7 mouse cellular contexts compared by ENCODE assay signal in the genomic region with DNA sequence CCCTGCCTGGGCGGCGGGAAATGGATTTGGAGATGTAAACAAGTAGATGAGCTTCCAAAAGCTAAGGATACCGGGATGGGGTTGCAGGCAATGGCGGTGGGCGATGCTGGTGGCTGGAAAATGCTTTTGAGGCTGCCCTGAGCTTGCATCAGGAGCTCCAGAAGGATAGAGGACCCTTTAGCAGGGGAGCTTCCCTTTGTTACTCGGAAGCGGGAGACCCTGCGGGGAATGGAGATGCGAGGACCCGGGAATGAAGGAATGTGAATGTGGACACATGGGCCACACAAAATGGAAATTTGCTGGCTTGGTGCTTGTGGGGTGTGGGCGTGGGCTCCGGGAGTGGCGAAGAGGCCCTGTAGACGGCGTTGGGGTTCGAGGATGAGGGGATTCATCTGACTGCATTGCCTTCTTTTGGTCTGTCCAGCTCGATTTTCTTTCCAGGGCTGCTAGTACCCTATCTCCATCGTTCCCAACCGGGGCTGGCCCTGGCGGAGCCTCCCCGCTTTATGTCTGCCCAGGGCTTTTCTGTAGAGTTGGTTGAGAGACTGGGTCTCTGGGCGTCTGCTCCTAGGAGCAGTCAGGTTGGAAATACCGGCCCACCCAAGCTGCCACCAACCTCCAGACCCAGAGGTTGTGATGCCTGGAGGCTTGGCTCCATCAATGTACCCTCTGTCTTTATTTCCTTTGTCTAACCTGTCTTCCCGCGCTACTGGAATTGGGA. TPM values are rescaled to one million over a fixed set of nuclear protein-coding genes. Genes with fewer than 3 reads are reported as not detected.
A peak's percentile ranks its signal among the peaks of the same experiment; 100 is the strongest.
DNase-seq lines count a peak whose midpoint lies in the region; ATAC-seq and TF ChIP-seq lines count a peak whose summit lies in the region.

No protein-coding gene starts in this region.

- peak; percentile 3 for DNase-seq in lung, embryonic 14.5 days
- no peak for DNase-seq in lung, postnatal 14 days
- peak; percentile 68 for DNase-seq in forebrain, embryonic 11.5 days (ENCODE audit: low spot score)
- no peak for DNase-seq in layer of hippocampus, postnatal 36 days

- 4% methylated on average over 25 of the region's 25 CpGs for WGBS in lung, embryonic 14.5 days
- WGBS in forebrain, embryonic 11.5 days = 3% methylated on average over 25 of the region's 25 CpGs
- WGBS in intestine, embryonic 16.5 days = 8% methylated on average over 25 of the region's 25 CpGs
- WGBS in neural tube, embryonic 15.5 days = 3% methylated on average over 25 of the region's 25 CpGs

- peak overlapping the region; percentile 59 for H3K9ac ChIP-seq in lung, embryonic 14.5 days
- H3K9ac ChIP-seq in forebrain, embryonic 11.5 days (ENCODE audit: low read length) = peak overlapping the region; percentile 83
- peak overlapping the region; percentile 68 for H3K9ac ChIP-seq in intestine, embryonic 16.5 days (ENCODE audit: low read depth, low read length)
- peak overlapping the region; percentile 70 for H3K9ac ChIP-seq in neural tube, embryonic 15.5 days (replicated peaks)

- TF ChIP-seq CTCF in lung, embryonic 14.5 days (IDR thresholded peaks at IDR 0.05; ENCODE audit: low read depth) = no peak

- no peaks in the 10 kb centered on the region for H3K9me3 ChIP-seq in lung, embryonic 14.5 days (ENCODE audit: low read depth, low read length)
- H3K9me3 ChIP-seq in forebrain, embryonic 11.5 days (ENCODE audit: control insufficient read depth, low read length) = no peaks in the 10 kb centered on the region
- H3K9me3 ChIP-seq in intestine, embryonic 16.5 days (ENCODE audit: control insufficient read depth, low read length) = no peaks in the 10 kb centered on the region
- H3K9me3 ChIP-seq in neural tube, embryonic 15.5 days (replicated peaks) = no peaks in the 10 kb centered on the region

- peak overlapping the region; percentile 24; the same call in 1 of the 2 replicates for H3K27ac ChIP-seq in lung, embryonic 14.5 days (ENCODE audit: low read depth)
- H3K27ac ChIP-seq in forebrain, embryonic 11.5 days (ENCODE audit: low read depth, low read length) = peak overlapping the region; percentile 14; the same call in 1 of the 2 replicates
- H3K27ac ChIP-seq in intestine, embryonic 16.5 days (ENCODE audit: low read length) = peak overlapping the region; percentile 41; the same call in 1 of the 2 replicates
- H3K27ac ChIP-seq in neural tube, embryonic 15.5 days (replicated peaks) = peak overlapping the region; percentile 82

- H3K4me3 ChIP-seq in lung, embryonic 14.5 days (ENCODE audit: low read depth, low read length) = peak overlapping the region; percentile 58
- peak overlapping the region; percentile 74 for H3K4me3 ChIP-seq in forebrain, embryonic 11.5 days (ENCODE audit: low read depth, low read length)
- H3K4me3 ChIP-seq in intestine, embryonic 16.5 days (ENCODE audit: low read length) = peak overlapping the region; percentile 49
- peak overlapping the region; percentile 68 for H3K4me3 ChIP-seq in neural tube, embryonic 15.5 days (replicated peaks)

- peaks cover 6% of the 10 kb centered on the region; the same call in 1 of the 2 replicates for H3K4me1 ChIP-seq in lung, embryonic 14.5 days (ENCODE audit: insufficient read depth)
- H3K4me1 ChIP-seq in forebrain, embryonic 11.5 days (replicated peaks; ENCODE audit: control insufficient read depth, insufficient read depth, low read length) = peaks cover 4% of the 10 kb centered on the region; the same call in 1 of the 2 replicates
- H3K4me1 ChIP-seq in intestine, embryonic 16.5 days (ENCODE audit: control insufficient read depth, insufficient read depth, low read length) = peaks cover 12% of the 10 kb centered on the region
- H3K4me1 ChIP-seq in neural tube, embryonic 15.5 days = peaks cover 40% of the 10 kb centered on the region

- H3K36me3 ChIP-seq in lung, embryonic 14.5 days (ENCODE audit: insufficient read depth) = no peaks in the 10 kb centered on the region
- no peaks in the 10 kb centered on the region for H3K36me3 ChIP-seq in forebrain, embryonic 11.5 days (ENCODE audit: control insufficient read depth, insufficient read depth, low read length)
- H3K36me3 ChIP-seq in intestine, embryonic 16.5 days (ENCODE audit: control insufficient read depth, insufficient read depth, low read length) = no peaks in the 10 kb centered on the region
- H3K36me3 ChIP-seq in neural tube, embryonic 15.5 days = no peaks in the 10 kb centered on the region

- H3K4me2 ChIP-seq in lung, embryonic 14.5 days = peak overlapping the region; percentile 90
- peak overlapping the region; percentile 91 for H3K4me2 ChIP-seq in forebrain, embryonic 11.5 days (ENCODE audit: low read depth, low read length, severe bottlenecking)
- peak overlapping the region; percentile 94 for H3K4me2 ChIP-seq in intestine, embryonic 16.5 days (ENCODE audit: low read depth, low read length)
- peak overlapping the region; percentile 87 for H3K4me2 ChIP-seq in neural tube, embryonic 15.5 days

- peak; percentile 24 for ATAC-seq in lung, embryonic 14.5 days (ENCODE audit: insufficient read depth)
- peak; percentile 34 for ATAC-seq in forebrain, embryonic 11.5 days (replicated peaks; ENCODE audit: low FRiP score)
- no peak; the same call in 1 of the 2 replicates for ATAC-seq in intestine, embryonic 16.5 days
- ATAC-seq in neural tube, embryonic 15.5 days (ENCODE audit: low FRiP score) = peak; percentile 42; the same call in 1 of the 2 replicates
- no peak for ATAC-seq in frontal cortex, adult (ENCODE audit: low TSS enrichment)

- no peaks in the 10 kb centered on the region for H3K27me3 ChIP-seq in lung, embryonic 14.5 days (ENCODE audit: insufficient read depth, low read length)
- no peaks in the 10 kb centered on the region for H3K27me3 ChIP-seq in forebrain, embryonic 11.5 days (ENCODE audit: control insufficient read depth, insufficient read depth, low read length)
- H3K27me3 ChIP-seq in intestine, embryonic 16.5 days (replicated peaks; ENCODE audit: control insufficient read depth, insufficient read depth, low read length) = no peaks in the 10 kb centered on the region; the same call in 1 of the 2 replicates
- H3K27me3 ChIP-seq in neural tube, embryonic 15.5 days (replicated peaks) = no peaks in the 10 kb centered on the region; the same call in 1 of the 2 replicates

RNA-seq across cellular contexts. Expression of a gene that starts 0.8 kb away (rescaled TPM):
- polyA plus RNA-seq in lung, embryonic 14.5 days (2014; fragmentation: Nextera tagmentation; extraction: Ambion mirVana) = 35.6 and 38.1 TPM in 2 replicates
- 122 and 124 TPM in 2 replicates for polyA plus RNA-seq in forebrain, embryonic 11.5 days (2014; fragmentation: Nextera tagmentation; extraction: Ambion mirVana)
- 65.8 and 66.7 TPM in 2 replicates for polyA plus RNA-seq in intestine, embryonic 16.5 days (2015; fragmentation: Nextera tagmentation; extraction: Ambion mirVana)
- polyA plus RNA-seq in neural tube, embryonic 15.5 days (2015; fragmentation: Nextera tagmentation; extraction: Ambion mirVana) = 442 and 531 TPM in 2 replicates
- 10 to 100 TPM; 79.6 to 85.8 TPM for total RNA-seq in layer of hippocampus, postnatal 36 days (2021)

RNA-seq across cellular contexts. Expression of a gene that starts 28.7 kb away (rescaled TPM):
- 1.2 and 1.5 TPM in 2 replicates for polyA plus RNA-seq in lung, embryonic 14.5 days (2014; fragmentation: Nextera tagmentation; extraction: Ambion mirVana)
- 1.5 and 3.4 TPM in 2 replicates for polyA plus RNA-seq in forebrain, embryonic 11.5 days (2014; fragmentation: Nextera tagmentation; extraction: Ambion mirVana)
- 2.2 and 3.1 TPM in 2 replicates for polyA plus RNA-seq in intestine, embryonic 16.5 days (2015; fragmentation: Nextera tagmentation; extraction: Ambion mirVana)
- 9.8 and 13.6 TPM in 2 replicates for polyA plus RNA-seq in neural tube, embryonic 15.5 days (2015; fragmentation: Nextera tagmentation; extraction: Ambion mirVana)
- 1 to 10 TPM; 6.8 to 7.9 TPM for total RNA-seq in layer of hippocampus, postnatal 36 days (2021)

RNA-seq across cellular contexts. Expression of a gene that starts 51.9 kb away (rescaled TPM):
- 0.12 TPM in 2 replicates for polyA plus RNA-seq in lung, embryonic 14.5 days (2014; fragmentation: Nextera tagmentation; extraction: Ambion mirVana)
- 0.08 and 0.11 TPM in 2 replicates for polyA plus RNA-seq in forebrain, embryonic 11.5 days (2014; fragmentation: Nextera tagmentation; extraction: Ambion mirVana)
- polyA plus RNA-seq in intestine, embryonic 16.5 days (2015; fragmentation: Nextera tagmentation; extraction: Ambion mirVana) = 0.21 and 0.51 TPM in 2 replicates
- polyA plus RNA-seq in neural tube, embryonic 15.5 days (2015; fragmentation: Nextera tagmentation; extraction: Ambion mirVana) = 0.04 and 0.24 TPM in 2 replicates
- not detected for total RNA-seq in layer of hippocampus, postnatal 36 days (2021)

RNA-seq across cellular contexts. Expression of a gene that starts 55.7 kb away (rescaled TPM):
- polyA plus RNA-seq in lung, embryonic 14.5 days (2014; fragmentation: Nextera tagmentation; extraction: Ambion mirVana) = 0.05 and 0.20 TPM in 2 replicates
- 3.4 and 5.4 TPM in 2 replicates for polyA plus RNA-seq in forebrain, embryonic 11.5 days (2014; fragmentation: Nextera tagmentation; extraction: Ambion mirVana)
- polyA plus RNA-seq in intestine, embryonic 16.5 days (2015; fragmentation: Nextera tagmentation; extraction: Ambion mirVana) = 0.29 and 0.33 TPM in 2 replicates
- polyA plus RNA-seq in neural tube, embryonic 15.5 days (2015; fragmentation: Nextera tagmentation; extraction: Ambion mirVana) = 12.4 and 16.4 TPM in 2 replicates
- total RNA-seq in layer of hippocampus, postnatal 36 days (2021) = 10 to 100 TPM; 88.0 to 91.7 TPM

Comparison
In these comparisons a context has a peak if more than half of its experiments do, and no peak if none do; other contexts are left out.
1. DNase-seq: peak in lung, embryonic 14.5 days (single experiment) and forebrain, embryonic 11.5 days (single experiment); none in lung, postnatal 14 days (single experiment) and layer of hippocampus, postnatal 36 days (0 of 2).
2. ATAC-seq: peak in lung, embryonic 14.5 days (single experiment), forebrain, embryonic 11.5 days (single experiment) and neural tube, embryonic 15.5 days (single experiment); none in intestine, embryonic 16.5 days (single experiment) and frontal cortex, adult (single experiment).
3. H3K27ac ChIP-seq: peak in every context shown above with its lines; median percentile 82 in neural tube, embryonic 15.5 days; 41 in intestine, embryonic 16.5 days; 24 in lung, embryonic 14.5 days; 14 in forebrain, embryonic 11.5 days.
4. Peak in every context shown above with its lines, with median percentiles within 50 percentile points of each other: H3K4me2 ChIP-seq, H3K4me3 ChIP-seq and H3K9ac ChIP-seq.